Mouse (Mus musculus) kidney, postnatal 4 days (tissue): Measurements from ENCODE around the gene Lmntd1.
A peak's percentile ranks its signal among the peaks of the same experiment; 100 is the strongest.

Experiments
- DNase-seq, 2 experiments: peaks; one replicate each; pipeline ENCODE4 v3.0.0; 2021; ENCODE audit warnings: mixed read lengths in 2 of 2

Lmntd1 gene

DNA sequence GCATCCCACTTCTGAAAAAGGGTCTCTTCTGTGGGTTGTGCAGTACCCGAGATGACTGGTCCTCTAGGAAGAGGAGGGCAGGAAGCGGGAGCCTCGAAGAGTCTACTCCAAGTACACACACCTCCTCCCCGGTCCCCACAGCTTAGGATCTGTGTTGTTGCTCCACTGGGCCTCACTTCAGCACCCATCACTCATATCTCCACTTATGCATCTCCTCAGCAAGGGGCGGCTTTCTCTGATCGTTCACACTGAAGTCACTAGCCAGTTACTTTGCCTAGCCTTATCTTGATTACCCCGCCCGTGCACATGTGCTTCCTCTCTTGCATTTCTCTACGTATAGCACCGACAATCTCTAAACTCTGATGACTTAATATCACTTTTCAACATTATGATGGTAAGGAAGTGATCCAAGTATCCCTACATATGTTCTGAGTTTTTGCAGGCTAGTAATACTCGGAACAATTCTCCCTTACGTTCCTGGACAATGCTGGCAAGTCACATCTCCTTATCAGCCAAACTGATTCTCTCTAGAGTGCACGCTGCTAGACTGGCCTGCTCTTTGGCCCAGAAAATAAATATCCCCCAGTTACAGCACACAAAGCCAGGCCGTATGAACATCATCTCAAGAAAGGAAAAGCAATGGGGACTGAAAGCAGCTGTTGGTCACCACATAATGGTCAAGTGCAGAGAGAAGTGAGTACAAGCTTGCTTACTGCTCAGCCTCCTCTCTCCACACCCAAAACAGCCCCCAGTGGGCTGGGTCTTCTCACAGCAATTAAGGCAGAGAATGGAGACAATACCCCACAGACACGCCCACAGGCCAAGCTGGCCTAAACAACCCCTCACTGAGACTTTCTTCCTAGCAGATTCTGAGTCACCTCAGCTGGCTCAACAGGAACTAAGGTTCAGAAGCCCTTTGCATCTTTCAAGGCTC lies 56.8 kb downstream of the Lmntd1 start:
- peak; percentile 16 to 47 for DNase-seq

DNA sequence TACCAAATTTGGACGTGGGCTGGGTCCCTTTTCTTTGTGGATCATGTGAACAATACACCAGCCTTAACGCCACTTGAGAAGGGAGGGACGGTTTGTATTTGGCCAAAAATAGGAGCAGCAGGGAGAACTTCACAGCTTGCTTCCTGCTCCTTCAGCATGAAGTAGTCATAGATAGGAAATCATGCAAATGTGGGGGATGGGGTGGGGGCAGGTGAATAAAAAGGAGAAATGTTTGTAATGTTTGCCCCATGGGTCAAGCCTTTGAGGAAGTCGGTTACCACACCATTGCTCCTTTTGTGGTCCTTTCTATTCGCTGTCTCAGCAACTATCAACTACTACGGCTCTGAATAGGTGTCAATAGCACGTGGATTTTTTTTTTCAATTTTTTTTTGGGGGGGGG lies 60.9 kb downstream of the Lmntd1 start:
- DNase-seq: no peak

DNA sequence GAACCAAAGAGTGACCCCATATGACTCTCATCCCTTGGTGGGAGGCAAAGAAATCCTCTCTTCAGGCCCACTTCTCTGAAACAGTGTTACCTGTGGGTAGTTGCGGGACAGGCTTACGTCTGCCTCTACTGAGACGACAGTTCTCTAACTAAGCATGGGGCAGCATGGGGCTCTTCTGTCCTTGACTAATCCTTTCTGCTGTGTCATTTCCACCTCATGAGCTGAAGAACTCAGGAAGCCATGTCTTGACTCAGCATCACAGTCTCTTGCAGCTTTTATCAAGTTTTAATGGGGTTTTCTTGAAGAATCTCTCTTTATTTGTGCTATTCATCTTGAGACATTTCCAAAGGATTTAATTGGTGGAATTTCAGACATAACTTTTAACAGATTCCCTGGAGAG lies 61.3 kb downstream of the Lmntd1 start:
- DNase-seq: no peak

DNA sequence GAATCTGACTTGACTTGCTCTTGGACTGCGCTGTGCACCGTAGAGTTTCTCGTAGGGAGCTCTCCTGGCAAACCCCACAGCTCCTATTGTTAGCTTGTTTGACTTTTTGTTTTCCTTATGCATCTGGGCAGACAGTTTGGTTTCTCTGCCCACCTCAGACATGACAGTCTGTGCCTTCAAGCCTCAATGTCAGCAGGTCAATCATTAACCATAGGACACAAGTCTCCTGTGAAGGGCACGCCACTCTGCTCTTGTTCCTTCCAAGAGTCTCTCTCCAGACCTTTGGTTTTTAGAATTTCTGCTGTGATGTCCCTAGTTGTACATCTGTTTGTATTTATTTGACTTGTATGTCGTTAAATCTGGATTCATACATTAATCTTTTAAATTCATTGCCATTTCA lies 63.1 kb downstream of the Lmntd1 start:
- DNase-seq: no peak

DNA sequence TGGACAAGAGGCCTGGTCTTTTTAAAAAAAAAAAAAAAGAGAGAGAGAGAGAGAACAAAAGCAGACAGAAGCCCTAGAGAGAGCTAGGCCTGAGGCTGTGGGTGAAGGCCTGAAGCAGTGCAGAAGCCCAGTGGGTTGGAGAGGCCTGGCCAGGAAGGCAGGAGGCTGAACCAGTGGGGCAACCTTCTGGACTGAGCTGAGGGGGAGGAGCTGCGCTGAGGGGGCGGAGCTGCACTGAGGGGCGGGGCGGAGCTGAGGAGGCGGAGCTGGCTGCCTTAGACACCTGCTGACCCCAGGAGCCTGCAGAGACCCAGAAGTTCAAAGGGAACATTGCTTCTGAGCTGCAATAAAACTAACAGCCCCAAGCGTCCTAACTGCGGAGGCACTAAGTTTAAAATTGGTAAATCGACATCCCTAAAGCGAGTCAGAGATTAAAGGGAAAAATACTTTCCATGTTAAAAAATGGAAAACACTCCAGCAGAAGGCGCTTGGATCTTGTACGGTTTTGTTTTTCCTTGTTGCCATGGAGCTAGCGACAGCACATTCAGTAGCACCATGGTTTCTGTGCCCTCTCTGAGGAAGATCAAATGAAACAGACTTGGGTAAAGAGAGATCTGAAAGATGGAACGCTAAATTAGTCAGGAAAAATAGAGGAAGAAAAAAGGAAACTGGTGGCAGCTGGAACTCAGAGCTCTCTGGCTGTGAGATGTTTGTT lies 68.0 kb downstream of the Lmntd1 start:
- peak; percentile 63 to 71 for DNase-seq

DNA sequence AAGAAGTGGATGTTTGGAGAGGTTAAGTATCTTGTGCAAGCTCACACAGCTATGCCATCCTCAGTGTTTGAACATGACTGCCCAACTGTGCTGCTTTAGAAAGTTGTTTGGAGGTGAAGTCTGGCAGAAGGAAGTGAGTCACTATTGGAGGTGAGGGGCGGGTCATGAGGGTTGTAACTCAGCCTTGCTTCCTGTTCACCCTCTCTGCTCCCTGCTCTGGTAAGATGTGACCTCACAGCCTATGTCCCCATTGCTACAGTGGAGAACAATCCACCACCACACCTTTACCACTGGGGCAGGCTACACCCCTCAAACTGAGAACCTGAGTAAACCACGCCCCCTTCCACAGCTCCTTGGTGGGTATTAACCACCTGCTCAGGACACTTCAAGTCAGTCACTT lies 69.3 kb downstream of the Lmntd1 start:
- DNase-seq: no peak

DNA sequence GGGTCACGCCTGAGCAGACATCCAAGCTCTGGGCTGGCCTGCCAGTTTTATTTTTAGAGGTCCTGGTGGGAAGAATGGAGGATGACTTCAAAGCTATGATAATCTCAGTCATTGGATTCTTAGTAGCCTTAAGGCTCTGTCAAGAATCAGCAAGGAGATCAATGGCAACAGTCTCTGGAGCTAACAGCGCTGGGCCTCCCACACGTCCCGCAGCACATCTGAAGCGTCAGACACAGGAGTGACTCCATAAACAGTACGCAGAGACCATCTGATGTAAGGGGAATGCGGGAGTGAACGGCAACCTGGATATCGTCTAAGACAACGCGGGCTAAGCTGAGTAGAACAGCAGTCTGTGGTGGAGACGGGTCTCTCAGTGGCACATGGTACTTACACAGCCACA lies 69.8 kb downstream of the Lmntd1 start:
- no peak for DNase-seq

DNA sequence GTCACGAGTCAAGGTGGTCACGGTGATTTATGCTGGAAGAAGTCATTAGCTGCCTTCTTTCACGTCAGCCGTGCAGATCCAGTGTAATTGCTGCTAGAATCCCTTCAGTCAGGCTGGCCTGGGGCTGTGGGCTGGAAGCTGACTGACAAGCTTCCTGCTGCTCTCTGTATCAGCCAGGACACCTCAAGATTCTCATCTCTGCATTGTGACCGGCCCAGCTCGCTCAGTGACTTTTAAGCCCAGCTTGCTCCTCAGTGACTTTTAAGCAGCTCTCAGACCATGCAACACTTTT lies 74.6 kb downstream of the Lmntd1 start:
- no peak for DNase-seq

DNA sequence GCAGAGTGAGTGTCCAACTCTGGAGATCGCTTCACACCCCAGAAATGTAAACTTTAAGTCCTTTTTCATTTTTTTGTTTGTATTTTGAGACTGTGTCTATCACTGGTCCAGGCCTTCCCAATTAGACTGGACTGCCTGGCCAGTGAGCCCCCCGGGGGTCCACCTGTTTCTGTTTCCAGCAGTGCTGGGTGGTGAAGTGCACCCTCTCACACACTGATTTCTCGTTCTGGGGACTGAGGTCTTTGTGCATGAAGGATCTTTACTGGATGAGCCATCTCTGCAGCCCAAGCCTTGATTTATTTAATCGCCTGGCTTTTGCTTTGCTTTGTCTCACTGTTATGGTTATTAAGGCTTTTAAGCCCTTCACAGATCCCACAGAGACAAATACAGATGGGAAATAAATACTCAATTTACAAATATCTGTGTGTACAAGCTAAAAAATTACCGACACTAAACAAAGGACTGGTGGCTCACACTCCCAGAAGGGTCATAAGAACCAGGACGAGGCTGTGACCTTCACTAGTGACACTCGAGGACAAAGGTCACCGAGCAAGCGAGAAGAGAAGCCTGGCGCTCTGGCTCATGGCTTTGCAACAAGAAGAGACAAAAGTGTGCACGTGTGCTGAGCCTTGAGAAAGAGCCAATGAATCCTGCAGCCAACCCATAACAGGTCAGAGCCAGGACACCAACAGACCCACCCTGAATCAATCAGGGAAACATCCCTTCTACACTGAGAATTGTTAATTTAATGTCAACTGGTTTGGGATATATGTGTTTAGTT lies 75.1 kb downstream of the Lmntd1 start:
- peak in 1 of 2 experiments; percentile 37 for DNase-seq

DNA sequence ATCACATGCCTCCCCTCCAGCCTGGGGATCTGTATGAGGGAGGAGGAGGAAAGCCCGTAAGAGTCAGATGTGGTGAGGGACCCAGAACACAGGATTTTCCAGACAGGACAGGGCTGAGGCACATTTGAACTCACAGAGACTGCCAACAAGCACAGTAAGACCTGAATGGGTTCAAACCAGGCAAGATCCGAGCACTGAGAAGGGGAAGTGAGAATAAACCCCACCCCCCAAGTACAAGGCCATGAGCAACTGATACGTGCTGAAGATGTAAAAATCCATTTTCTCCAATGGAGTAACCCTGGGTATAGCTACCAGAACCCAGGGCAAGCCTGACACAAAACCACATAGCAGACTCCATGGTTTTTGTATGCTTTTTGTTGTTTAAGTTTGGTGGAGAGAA lies 83.7 kb downstream of the Lmntd1 start:
- no peak for DNase-seq

DNA sequence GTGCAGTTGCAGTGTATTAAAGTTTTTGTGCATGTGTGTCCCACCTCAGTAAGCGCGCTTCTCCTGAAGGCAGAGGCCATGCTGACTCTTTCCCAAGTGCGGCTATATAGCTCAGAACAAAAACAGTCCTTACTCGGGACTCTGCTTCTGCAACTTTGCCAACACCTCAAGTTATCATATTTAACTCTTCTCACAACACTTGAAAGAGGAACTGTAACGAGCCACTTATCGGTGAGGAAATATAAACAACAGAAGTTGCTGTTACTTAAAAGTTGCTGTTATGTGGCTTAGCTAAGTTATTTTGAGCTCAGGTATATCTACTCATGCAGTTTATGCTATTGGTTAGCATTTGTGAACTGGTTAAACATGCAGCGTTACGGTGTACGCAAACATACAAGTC lies 90.8 kb downstream of the Lmntd1 start:
- DNase-seq: no peak

DNA sequence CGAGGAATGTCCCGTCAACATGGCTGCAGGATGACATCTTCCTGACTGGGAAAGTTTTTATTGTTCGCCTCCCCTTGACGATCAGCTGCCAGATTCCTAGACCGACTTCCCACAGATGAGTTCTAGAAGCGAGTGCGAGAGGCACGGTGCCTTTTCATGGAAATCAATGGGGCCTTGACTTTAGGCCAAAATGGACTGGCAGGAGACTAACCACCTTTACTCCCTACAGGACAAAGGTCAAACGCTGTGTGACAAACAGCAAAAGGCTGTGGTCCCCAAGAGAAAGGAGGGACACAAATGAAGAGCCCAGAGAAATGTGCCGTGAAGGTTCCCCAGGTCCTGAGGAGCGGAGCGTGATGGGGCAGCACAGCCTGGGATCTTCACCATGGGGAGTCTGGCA lies 91.5 kb downstream of the Lmntd1 start:
- DNase-seq: no peak

DNA sequence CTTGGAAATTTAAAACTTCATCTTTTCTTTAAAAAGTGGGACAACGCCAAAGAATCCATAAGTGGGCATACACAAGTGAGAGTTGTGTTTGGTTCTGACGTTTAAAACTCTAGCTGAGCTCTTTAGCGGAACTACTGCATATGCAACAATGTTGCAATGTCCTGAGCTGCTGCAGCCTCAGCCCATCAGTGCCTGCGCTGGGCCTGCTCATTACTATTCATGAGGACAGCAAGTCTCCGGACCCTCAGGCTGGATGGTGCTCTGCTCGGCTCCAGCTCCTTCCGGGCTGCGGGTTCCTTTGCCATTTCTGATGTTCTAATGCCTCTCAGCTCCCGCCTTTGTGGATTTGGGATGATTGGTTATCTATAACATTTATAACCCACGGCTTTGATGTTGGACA lies 97.1 kb downstream of the Lmntd1 start:
- no peak for DNase-seq

DNA sequence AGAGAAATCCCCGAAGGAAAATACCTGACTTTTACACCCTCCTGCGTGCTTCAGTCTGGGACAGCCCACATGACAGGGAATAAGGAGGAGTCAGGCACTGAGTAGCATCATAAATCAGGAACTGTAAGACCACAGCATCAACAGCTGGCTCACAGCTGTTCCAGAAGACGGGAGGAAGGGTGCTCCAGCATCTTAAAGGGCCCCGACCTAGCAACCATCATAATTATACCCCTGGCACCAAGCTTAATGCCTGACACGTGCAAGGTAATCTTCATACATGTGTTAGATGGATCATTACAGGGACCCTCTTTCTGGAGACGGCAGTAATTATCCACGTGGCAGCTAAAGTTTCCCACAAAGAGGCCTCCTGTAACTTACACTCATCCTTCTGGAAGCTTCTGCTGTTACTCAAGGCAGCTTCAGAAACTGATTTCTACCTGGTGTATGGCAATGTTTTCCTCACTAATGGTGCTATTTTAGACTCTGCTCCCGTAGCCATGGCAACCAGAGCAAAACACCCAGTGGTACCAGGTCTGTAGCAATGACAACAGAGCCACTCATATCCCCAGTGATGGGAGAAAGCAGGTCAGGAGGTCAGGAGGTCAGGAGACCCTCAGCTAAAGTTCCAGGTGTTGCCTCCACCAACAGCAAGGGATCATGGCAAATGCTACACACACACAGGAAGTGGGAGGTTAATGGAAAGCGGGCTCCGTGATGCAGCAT lies 98.1 kb downstream of the Lmntd1 start:
- peak; percentile 72 to 78 for DNase-seq

DNA sequence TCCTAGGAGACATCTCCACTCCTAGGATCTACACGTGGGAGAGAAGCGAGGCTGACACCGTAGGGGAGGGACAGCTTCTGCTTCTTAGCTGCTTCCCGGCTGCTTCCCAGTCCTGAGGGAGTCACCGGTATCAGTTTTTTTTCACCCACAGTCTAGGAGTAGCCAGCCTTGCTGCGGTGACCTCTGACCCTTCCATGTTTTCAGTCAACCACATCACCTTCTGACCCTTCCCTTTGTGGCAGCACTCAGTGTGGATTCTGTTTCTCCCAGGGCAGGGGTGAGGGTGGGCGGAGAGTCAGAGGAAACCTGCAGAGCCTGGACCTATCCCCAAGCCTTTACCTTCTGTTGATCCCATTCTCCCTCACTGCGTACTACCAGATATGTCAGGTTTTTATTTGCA lies 102.9 kb downstream of the Lmntd1 start:
- no peak for DNase-seq

DNA sequence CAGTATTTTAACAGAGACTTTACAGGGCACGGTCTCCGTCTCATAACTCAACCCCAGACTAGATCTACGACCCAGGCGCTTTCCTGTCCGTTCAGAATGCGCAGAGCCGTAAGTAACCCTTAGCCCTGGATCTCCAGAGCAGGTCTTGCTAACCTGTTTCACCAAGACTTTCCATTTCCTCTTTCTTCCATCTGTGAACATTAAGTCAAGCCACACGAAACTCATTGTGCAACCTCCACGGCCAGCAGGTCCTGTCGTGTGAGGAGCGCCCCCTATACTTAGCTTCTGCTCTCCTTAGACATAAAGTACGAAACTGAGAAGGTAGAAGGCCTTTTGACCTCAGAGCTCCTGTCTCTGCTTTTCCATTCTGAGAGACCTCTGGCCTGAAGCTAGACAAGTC lies 105.3 kb downstream of the Lmntd1 start:
- peak in 1 of 2 experiments; percentile 21 for DNase-seq

DNA sequence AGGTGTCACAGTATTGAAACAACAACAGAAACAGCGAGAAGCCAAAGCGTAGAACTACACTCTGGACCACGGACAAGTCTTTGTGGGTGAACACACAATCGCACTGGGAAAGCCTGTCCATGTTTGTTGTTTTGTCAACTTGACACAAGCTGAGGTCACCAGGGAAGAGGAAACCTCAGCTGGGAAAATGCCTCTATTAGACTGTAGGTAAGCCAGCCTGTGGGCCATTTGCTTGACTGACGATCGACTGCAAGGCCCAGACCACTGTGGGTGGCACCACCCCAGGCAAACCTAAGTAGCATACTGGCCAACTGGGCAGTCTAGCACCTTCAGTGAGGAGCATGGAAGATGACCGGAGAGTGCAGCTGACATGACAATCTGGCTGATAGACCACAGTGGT lies 112.4 kb downstream of the Lmntd1 start:
- DNase-seq: peak in 1 of 2 experiments; percentile 6

DNA sequence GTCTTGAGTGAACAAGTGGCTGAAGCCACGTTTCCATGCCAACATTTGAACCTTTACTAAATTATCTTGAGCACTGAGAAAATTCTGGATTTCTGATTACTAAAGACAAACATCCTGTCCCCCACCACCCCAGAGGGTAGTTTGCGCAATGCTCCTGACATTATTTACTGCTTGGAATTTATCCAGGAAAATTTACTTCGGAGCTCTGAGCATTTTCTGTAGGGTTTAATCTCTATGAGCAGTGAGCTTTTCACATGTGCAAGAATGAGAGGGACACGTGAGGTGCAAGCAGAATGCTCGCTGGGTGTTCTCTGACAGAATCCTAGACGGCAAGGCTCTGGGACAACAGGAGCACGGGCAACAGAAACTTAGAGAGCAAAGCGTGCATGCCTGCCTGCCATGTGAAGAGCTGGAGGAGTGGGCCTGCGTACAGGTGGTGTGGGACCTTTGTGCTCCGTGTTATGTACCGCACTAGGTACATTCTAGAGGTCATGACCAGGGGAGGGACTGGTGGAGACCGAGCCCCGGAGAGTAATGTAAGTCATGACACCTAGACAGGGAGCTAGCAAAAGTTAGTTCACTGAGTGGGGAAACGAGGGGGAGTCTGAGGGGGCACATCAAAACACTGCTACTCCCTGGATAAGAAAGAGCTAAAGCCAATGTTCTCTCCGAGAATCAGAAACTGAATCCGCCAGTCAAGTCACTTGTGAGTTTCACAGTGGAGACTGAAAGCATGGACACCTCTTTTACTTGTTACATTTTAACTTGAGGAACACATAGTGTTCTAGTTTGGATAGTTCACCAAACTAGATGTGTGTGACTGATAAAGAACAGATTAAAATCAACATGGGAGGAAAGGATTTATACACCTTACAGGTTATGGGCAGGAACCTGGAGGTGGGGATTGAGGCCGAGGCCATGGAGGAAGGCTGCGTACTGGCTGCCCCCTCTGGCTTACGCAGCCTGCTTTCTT lies 114.3 kb downstream of the Lmntd1 start:
- peak; percentile 22 to 34 for DNase-seq

DNA sequence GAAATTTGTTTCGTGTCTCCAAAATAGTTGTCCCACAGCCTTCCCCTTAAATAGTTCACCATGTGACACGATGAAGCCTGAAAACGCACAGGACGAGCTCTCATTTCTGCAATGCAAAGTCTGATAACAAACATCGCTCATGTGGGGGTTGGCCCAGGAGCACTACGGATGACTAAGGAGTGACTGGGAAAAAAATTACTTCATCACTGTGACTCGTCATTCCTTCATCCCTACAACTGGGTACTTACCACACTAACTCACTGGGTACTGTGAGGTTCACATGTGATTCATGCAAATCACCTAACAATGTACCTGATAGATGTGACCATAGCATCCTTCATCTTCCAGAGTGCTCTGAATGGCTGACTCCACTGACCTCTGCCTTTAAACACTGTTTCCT lies 118.4 kb downstream of the Lmntd1 start:
- no peak for DNase-seq

DNA sequence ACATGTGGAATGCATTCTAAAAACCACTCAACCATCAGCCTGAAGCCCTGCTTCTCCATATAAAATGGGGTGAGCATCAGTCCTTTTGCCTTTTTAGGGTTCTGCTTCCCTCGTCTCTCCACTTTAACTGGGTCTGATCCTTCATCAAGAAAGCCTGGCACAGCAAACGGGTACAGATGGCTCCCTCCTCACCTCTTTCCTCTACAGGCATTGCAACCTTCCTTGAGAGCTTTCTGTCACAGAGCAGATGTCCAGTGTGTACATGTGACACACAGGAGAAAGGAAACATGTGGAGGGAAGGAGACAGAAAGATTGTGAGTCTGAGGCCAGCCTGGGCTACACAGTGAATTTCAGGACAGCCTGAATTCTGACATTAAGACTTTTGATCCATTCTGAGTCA lies 125.9 kb downstream of the Lmntd1 start:
- DNase-seq: no peak

DNA sequence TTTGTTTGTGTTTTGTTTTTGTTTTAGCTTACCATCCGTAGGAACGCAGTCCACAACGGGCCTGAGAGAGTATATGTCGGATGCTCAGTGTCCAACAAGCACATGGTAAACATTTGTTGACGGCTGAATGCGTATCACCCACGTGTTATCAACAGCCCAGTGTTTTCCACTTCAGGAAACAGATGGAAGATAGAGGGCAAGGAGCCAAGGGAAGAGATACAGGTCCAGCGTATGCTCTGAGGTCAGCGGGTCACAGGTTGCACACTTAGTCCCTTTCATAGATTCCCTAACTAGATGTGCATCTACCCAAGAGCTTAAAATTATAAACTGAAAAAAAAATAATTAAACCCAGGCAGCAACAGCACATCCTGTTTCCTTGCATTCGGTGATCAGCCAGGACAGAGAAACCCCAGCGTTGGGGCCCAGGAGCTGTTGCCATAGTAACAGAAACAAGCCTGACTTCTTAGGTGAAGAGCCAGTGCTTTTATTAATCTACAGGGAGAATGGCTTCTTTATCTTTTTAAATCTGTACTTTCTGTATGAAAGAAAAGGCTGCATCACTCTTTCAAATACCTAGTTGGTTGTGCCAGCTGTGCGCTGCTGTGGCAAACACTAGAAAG lies 128.0 kb downstream of the Lmntd1 start:
- peak in 1 of 2 experiments; percentile 29 for DNase-seq
